Mouse (Mus musculus) G1E (cell line): ENCODE data around the gene Racgap1.

ENCODE experiments used
- CTCF ChIP-seq: IDR thresholded peaks from 2 replicates; pipeline ENCODE4 v1.5.1; 2012; ENCODE audit warnings: low read depth, low read length, inconsistent platforms, mixed read lengths
- GATA2 ChIP-seq: IDR thresholded peaks from 2 replicates; pipeline ENCODE4 v1.6.1; 2012; ENCODE audit warnings: low read depth, low read length, inconsistent platforms, borderline replicate concordance
- POLR2AphosphoS5 ChIP-seq: IDR thresholded peaks from 2 replicates; pipeline ENCODE4 v1.6.1; 2012; ENCODE audit warnings: low read depth, low read length, inconsistent platforms; ENCODE audit not compliant: insufficient replicate concordance

DNA sequence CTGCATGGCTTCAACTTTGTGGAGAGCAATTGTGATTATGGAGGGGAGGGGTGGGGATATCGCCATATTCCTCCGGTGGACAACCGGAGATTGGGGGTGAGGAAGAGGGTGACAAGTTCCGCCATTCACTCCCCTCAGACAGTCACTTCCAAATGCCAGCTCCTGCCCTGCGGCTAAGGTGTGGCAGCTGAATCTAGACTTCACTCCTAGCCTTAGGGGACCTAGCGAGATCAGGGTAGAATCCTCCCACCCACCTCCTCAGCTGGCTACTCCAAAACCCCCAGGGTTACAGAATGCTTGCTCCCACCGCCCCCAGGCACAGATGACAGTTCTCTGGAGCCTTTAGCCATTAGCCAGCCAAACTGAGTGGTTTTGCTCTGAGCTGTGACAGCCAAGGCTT, 27.6 kb upstream of the Racgap1 start:
- no peak for TF ChIP-seq CTCF
- TF ChIP-seq POLR2AphosphoS5, result no peak
- no peak for TF ChIP-seq GATA2
